Mouse (Mus musculus): ENCODE results near the gene 1700019N19Rik. TPM values are rescaled to one million over a fixed set of nuclear protein-coding genes. Genes with fewer than 3 reads are reported as not detected.

1700019N19Rik gene
- total RNA-seq, 2 experiments from 2014 or later = not detected

DNA sequence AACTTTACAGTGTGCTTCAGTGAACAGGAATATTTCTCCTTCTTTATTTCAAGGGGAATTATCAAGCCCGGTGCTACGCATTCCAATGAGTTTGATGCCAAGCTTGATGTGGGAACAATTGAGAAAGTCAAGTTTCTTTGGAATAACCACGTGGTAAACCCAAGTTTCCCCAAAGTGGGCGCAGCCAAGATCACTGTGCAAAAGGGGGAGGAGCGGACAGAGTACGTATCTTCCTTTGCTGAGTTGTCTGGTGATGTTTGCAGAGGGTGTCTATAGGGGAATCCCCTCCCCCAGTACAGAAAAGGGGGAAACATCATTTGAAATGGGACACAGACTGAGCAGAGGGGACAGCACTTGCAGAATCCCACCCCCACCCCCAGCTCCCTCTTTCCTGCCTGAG is 53.2 kb downstream of the 1700019N19Rik start:
- no peak for ATAC-seq (replicated peaks; ENCODE audit: low FRiP score, low TSS enrichment, poor library complexity, severe bottlenecking)

DNA sequence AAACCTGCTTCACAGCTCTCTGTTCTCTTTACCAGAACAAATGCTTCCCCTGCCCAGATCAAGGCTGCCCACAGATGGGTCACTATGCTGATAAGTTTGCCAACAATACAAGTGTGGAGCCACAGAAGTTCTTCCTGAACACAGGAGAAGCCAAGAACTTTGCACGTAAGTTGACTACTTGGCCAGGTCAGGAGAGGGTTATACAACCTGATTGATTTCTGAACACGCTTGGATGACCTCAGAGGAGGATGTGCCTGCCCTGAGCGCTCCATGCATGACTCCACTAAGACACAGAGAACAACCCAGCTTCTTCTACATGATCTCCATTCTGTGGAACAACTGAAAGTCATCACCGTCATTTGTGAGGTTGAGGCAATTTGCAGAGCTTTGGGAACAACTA is 56.1 kb downstream of the 1700019N19Rik start:
- ATAC-seq (replicated peaks; ENCODE audit: low FRiP score, low TSS enrichment, poor library complexity, severe bottlenecking) = no peak

Other genes with a start within 250 kb of the 1700019N19Rik start
- not detected in 2 replicates for gene Pnlip, start 142.0 kb downstream of the 1700019N19Rik start, total RNA-seq (2014; fragmentation: Nextera tagmentation)
- not detected in 2 replicates for gene Pnlip, start 142.0 kb downstream of the 1700019N19Rik start, total RNA-seq (2017)
- gene Pnliprp1, start 65.6 kb downstream of the 1700019N19Rik start, total RNA-seq (2014; fragmentation: Nextera tagmentation) = not detected in 2 replicates
- not detected in 2 replicates for gene Pnliprp1, start 65.6 kb downstream of the 1700019N19Rik start, total RNA-seq (2017)
- gene Pnliprp2, start 34.7 kb downstream of the 1700019N19Rik start, total RNA-seq (2014; fragmentation: Nextera tagmentation) = not detected in 2 replicates
- not detected in 2 replicates for gene Pnliprp2, start 34.7 kb downstream of the 1700019N19Rik start, total RNA-seq (2017)
- gene Eno4, start 149.0 kb upstream of the 1700019N19Rik start, total RNA-seq (2014; fragmentation: Nextera tagmentation) = not detected in 2 replicates
- gene Eno4, start 149.0 kb upstream of the 1700019N19Rik start, total RNA-seq (2017) = not detected in 2 replicates
- not detected in 2 replicates for gene Hspa12a, start 149.2 kb upstream of the 1700019N19Rik start, total RNA-seq (2014; fragmentation: Nextera tagmentation)
- 0.19 TPM in 1 of 2 replicates, not detected in the other for gene Hspa12a, start 149.2 kb upstream of the 1700019N19Rik start, total RNA-seq (2017)